Mouse (Mus musculus) retina, embryonic 14.5 days (tissue): ENCODE data around the gene Lst1.
"Not testable (repeated sequence)": the region's sequence is repeated elsewhere in the genome, so short reads cannot be mapped to it uniquely, and the experiment has no call there.

ENCODE experiments used
- DNase-seq: peaks from one replicate; pipeline ENCODE4 v3.0.0-alpha.2; 2015; ENCODE audit warnings: low spot score

The Lst1 gene

DNA sequence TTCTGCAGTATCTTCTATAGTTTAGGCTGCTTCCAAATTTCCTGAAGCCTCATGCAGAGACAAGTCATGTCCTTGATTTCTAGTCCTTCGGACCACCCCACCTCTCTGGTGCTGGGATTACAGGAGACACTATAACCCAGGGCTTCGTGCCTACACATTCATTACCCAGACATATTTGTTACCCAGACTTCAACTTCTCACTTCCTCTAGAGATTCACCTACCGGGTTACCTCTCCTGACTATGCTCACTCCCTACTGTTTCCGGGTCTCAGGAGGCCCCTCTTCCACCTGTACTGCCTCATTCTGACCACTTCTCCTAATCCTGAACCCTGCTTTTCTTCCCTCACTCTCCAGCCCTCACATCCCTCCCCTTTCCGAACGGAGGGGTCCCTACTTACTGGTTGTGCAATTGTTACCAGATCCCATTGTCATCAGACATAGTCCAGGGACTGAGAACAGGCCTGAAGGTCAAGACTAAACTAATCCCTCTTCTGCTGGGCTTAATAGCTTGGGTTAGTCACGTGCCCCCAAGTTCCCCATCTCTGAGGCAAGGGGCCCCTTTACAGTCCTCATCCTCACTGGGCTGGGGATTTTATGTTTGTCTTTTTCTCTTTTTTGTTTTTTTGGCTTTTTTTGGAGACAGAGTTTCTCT, at the start of gene Lst1:
Gene Lst1 (minus strand): TSS at position 481 of the 652 bp plus-strand sequence.
- no peak for DNase-seq

DNA sequence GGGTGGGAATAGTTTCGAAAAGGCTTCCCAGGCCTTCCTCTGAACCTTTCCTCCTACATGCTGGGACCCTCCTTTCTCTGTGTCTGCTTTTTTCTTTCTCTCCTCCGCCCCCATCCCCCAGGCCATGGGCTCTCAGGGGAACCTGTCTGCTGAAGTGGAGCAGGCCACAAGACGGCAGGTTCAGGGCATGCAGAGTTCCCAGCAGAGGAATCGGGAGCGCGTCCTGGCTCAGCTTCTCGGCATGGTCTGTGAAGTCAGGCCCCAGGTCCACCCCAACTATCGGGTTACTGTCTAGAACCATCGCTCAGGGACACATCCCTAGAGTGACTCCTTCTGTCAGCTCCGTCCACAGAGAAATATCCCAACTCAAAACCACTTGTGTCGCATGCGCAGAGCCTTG, 49.3 kb upstream of the Lst1 start:
- DNase-seq = no peak

DNA sequence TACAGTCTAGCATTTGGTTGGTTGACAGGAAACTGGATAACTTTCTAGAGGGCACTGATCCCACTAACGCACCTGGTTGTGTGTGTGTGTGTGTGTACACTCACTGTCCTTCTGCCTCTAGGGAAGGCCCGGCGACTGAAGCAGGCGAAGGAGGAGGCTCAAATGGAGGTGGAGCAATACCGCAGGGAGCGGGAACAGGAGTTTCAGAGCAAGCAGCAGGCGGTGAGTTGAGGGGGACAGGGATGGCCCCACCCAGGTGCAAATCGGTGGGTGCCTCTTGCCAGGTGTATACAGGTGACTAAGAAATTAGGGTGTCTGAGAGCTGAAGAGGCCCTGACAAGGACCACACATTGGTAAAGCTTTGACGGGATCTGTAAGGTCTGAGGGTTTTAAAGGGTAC, 48.8 kb upstream of the Lst1 start:
- DNase-seq = no peak

DNA sequence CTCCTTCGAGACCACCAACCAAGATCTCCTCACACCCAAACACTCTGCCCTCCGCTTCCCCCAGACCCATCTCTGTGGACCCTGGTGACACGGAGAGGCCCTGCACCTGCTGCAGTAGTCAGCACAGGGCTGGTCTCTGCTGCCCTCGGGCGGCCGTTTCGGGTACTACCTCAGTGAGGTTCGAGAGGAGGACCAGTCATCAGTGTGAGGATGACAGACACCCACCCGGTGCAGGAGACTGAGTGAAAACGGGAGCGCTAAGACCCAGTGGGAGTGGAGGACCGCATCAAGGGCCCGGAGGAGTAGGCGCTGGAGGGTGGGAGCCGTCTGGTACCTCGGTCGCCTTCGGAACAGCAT, 48.1 kb upstream of the Lst1 start:
- peak; percentile 98 for DNase-seq

DNA sequence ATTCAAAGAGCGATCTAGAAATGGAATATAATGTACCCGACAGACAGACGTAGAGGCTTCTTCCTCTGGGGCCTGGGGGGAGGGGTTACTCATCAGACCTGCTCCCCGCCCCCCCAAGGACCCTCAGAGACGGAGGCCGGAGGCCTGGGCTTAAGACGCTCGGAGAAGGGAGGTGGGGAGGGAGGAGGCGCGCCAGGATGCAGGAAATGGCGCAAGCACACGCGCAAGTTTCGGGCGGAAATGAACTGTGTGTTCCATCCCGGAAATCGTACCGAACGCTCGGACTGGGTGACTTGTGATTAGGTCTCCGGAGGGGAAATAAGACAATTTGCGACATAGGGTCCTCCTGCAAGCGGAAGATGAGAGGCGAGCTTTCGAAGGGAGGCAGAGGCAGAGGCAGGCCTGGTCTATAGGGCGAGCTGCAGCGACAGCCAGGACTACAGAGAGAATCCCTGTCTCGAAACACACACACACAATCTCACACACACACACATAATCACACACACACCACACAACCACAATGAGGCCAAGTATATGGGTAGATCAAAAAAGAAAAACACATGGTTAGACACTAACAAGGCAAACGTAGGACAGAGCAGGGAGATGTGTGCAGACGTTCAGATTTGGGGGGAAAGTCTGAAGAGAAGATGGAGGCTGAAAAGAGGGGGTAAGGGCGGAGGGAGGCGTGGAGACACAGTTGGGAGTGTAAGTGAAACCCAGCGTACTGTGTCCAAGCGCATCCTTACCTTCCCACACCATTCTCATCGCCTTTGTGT, 47.6 kb upstream of the Lst1 start, which contains the start of gene Nfkbil1:
Gene Nfkbil1 (minus strand): TSS at position 179 of the 776 bp plus-strand sequence.
- DNase-seq = peak; percentile 95

DNA sequence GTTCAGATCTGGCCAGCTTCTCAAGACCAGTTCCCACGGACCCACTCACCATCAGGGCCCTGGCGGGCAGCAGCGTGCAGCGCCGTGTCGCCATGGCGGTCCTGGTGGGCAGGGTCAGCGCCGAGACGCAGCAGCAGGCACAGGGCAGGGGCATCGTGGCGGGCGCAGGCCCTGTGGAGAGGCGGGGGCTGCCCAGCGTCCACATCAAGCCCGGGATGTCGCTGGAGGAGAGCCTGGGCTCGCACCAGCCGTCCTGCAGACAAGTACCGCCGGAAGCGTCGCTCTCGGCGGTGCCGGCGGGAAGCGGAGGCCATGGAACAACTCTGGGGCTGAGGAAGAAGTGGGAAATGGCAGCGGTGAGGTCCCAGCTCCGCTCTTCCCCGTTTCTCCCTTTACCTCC, 46.7 kb upstream of the Lst1 start:
- peak; percentile 52 for DNase-seq

DNA sequence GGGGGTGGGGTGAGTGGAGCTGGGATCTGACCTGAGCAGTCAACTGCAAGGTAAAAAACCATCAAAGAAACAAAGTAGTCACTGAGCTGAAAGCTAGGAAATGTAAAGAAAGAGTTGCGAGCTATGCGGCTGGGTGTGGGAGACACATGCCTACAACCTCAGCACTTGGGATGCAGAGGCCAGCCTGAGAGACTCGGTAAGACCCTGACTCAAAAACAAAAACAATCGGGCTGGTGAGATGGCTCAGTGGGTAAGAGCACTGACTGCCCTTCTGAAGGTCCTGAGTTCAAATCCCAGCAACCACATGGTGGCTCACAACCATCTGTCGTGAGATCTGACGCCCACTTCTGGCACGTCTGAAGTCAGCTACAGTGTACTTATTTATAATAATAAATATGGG, 45.9 kb upstream of the Lst1 start:
- DNase-seq = not testable (repeated sequence)

DNA sequence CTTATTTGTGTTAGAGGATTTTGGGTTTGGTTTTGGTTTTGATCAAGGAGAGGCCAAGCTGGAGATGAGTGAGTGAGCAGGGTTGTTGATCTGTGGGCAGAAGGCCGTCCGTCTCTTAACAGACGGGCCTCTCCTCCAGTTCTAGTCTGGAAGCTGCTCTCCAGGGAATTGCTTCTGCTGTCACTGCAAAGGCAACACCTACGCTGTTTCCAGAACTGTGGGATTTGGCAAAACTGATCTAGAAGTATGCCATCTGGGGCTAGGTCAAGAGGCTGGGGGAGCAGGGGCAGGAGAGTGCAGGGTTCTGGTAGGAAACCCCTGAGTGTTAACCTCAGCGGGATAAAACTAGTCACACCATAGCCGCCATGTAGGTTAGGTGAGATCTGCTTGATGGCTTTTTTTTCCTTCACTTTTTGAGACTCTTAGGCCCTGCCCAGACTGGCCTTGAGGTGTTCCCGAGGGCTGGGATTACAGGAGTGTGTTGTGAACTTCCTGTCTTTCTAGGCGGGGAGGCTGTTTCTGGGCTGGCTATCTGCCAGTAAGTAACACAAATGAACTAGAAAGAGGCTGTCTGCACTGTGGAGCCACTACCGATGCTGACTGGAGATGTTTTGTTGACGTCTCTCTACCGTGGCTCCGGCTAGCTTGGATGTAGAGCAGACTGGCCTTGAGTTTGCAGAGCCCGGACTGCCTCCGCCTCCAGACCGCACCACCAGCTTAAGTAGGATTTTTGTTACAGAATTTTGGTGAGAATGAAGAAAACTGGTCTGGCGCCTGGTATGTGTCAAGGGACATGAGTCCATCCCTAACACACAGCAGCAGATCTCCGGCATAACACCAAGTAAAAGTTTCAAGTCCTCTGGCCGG, 45.1 kb upstream of the Lst1 start, which contains the start of gene Atp6v1g2:
Gene Atp6v1g2 (plus strand): TSS at position 547 of the 867 bp plus-strand sequence.
- no peak for DNase-seq

DNA sequence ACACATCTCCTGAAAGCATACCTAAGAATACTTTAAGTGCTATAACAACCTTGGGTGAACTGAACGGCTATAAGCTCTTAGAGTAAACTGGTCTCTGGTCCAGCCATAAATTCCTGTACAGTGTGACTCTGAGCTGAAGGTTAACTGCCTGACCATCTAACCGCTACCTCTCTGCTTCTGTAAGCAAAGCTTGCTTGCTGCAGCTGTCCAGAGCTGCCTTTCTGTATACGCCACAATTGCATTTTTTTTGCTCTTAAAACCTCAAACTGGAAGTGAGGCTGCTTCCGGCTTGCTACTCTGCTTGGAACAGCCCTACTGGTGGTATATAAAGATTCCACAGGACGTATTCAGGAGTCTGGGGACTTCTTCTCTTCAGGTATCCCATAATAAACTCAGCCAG, 44.4 kb upstream of the Lst1 start:
- no peak for DNase-seq

DNA sequence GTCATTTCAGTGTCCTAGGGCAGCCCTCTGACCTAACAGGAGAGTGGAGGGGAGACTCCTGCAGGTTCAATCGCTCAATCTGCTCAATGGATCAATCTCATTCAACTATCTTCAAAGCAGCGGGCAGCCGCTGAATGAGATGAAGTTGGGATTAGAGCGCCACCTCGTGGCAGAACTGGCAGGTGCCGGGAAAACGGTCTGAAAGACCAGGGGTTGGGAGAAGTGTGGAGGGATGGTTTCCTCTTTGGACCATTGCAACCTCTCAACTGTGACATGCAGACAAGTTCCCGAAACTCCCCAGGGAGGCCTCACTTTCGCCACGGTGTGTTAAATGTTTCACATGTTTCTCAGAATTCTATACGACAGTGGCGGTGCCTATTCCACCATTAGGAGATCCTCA, 43.8 kb upstream of the Lst1 start:
- peak; percentile 95 for DNase-seq

DNA sequence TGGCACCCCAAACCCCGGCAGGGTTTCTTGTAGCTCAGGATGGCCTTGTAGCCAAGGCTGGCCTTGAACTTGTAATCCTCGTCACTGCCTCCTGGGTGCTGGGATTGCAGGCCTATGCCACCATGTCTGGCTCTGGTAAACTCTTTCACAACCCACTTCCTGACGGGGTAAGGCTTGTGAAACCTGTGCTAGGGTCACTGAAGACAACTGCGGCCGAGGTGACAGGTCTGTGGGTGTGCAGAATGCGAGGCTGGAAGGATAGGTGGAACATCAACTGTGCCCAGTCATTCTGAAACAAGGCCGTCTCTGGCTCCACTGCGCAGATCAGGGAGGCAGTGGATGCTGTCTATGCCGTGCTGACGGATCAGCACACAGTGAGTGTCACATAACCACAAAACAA, 42.8 kb upstream of the Lst1 start:
- no peak for DNase-seq

DNA sequence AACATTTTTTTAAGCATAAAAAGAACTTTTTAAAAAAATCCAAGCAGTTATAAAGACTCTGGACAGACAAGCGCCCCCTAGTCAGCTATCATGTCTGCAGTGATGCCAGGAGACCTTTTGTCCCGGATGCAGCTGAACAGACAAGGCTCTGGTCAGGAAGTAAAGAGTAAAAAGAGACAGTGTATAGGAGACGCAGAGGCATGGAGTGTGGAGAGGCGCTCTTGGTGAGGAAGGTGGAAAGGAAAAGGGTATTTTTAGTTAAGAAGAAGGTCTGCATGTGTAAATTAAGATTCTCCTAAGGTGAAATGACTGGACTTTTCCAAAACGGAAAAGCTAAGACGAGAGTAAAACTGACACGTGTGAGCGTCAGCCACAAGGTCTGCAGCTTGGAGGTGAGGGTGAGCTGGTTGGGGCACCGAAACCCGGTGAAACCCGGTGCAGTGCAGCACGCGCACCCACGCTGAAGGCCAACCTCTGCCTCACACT, 38.4 kb upstream of the Lst1 start:
- no peak for DNase-seq

DNA sequence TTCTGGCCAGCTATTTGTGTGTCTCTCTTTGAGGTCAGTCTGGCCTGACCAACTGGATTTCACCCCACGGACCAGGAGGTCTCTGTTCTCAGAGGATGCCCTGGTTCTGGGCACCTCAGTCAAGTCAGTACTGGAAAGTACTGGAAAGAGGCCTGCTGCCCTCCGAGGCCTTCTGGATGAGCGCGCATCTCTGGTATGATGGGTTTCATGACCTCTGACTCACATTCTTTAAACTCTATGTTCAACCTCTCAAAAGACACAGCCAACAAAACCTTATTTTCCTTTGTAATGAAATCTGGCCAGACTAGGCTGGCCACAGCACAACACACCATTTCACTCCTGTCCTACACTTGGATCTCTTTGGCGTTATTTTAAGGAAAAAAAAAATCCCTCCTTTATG, 37.2 kb upstream of the Lst1 start:
- DNase-seq = no peak

DNA sequence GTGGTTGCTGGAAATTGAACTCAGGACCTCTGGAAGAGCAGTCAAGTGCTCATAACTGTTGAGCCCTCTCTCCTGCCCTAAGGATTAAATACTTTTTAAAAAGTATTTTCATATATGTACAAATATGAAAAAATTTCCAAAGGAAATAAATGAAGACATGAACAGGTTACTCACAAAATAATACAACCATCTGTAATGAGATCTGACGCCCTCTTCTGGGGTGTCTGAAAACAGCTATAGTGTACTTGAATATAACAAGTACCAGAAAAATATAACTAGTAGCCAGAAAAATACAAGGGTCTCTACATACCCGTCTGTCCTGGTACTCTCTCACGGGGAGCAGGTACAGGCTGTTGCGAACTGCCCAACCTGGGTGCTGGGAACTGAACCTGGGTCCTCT, 36.4 kb upstream of the Lst1 start:
- DNase-seq = no peak

DNA sequence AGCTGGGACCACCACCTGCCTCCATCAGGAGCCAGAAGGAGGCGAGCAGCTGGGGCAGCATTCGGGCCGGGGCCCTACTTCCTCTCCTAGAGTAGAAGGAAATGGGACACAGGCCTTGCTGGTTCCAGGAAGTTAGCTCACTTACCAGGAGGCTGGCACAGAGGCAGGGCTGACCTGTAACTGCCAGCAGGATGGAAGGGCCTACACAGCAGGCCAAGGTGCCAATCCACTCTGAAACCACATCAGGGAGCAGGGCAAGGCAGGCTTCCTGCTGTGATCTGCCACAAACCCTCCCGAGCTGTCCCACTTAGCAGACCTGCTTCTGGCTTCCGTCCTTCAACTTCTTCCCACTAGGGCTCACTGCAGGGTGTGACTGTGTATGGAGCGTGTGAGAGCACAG, 34.1 kb upstream of the Lst1 start:
- no peak for DNase-seq

DNA sequence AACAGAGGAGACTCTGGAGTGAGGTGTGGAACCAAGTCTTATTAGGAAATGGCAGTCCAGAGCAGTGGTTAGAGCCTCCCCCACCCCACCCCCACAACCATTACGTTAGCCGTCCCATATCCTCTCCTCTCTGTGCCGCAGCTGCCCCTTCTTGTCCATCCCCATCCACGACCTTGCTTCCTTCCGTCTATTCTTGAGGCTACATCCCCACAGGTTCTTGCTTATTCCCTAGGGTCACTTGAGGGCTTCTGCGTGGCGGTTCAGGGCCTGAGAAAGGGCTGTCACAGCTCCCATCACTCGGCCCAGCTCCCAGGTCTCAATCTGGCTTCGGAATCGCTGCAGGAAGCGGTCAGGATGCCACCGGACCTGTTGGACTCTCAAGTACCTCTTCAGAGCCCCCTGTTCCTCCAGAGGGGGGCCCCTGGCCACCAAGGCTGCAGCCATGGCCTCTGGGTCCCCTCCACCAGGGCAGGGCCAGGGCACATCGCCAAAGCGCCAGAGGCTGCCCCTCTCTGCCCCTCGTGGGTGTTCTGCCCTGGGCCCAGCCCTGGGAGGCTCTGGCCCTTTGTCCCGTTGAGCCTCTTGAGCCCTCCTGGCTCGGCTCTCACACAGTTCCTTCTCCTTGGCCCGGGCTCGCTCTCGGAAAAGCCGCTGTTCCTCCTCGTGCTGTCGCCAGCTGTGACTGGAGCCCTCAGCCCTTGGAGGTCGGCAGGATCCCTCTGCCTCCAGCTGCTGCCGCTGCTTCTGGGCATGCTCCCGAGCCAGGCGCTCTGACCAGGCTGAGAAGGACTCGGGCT, 32.1 kb upstream of the Lst1 start, which contains the start of gene Gm16181:
Gene Gm16181 (plus strand): TSS at position 679 of the 797 bp plus-strand sequence.
- no peak for DNase-seq

DNA sequence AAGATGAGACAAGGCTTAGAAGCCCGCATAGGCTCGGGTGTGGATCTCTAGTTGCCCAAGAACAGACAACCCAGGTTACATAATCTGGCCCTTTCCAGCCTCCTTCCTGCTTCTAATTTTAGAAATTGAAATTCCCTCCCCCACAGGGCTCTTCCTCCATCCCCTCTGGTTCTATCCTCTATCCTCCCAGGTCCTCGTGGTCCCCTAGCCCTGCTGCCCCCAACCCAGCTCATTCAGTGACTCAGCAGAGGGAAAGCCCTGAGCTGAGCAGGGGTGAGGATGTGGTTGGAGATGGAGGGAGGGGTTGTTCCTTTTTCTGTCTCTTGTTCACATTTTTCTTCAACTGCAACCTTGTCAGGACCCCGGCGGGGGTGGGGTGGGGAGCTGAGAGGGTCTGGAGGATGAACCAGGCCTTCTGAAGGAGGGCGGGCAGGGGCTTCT, 31.4 kb upstream of the Lst1 start:
- no peak for DNase-seq

DNA sequence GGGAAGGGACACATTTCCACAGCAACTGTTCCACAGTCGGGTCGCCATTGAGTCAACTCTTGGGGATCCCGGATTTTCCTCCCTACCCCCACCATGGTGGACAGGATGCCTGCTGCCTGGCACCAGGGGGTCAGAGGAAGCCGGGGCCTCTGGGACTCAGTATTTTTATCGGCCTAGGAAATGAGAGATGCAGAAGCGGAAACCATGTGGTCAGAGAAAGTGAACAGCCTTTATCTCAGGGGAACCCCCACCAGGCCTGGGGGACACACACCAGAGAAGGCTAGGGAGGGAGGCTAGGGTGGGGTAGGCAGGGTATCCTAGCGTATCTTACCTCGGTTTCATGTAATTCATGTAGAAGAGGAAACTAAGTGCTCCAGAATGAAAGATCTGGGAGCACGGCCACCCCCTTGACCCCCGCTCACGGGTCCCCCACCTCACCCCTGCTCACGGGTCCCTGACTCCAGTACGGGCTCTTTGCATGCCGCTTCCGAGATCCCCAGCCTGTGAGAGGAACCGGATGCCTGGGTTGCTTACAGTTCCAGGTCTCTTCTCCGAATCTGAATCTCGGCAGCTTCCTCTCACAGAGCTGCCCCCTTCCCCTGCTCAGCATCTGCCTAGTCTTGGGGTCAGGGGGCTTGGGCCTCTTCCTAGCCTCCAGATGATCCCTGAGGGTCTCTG, 30.4 kb upstream of the Lst1 start:
- no peak for DNase-seq

DNA sequence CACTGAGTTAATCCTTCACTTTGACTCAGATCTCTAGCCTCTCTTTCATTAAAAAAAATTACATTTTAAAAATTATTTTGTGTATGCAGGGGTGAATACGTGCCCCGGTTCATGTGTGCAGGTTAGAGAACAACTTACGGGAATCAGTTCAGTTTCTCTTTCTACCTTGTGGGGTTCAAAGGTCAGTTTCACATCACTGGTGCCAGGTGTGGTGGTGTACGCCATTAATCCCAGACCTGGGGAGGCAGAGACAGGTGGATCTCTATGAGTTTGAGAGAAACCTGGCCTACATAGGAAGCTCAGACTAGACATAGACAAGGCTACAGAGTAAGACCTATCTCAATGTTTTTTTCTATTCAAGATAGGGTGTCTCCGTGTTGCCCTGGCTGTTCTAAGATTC, 24.8 kb upstream of the Lst1 start:
- no peak for DNase-seq

DNA sequence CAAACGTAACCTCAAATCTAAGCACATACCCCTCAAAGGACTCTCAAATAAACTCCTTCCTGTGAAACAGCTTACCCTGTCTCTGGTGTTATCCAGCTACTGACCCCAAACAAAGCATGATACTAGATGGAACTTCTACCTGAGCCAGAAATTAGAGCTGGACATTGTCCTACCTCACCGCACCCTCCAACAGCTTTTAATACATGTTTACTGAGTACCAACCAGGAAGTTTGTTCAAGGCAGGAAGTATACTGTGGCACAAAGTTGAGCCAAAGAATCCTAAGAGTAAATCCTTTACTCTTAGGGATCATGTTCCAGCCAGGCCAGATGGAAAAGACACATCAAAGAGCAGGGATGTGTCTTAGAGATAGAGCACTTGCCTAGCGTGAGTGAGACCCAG, 22.4 kb upstream of the Lst1 start:
- no peak for DNase-seq
